Mouse (Mus musculus): ENCODE data around the gene Olfr1465. TPM values are rescaled to one million over a fixed set of nuclear protein-coding genes. Genes with fewer than 3 reads are reported as not detected.

Olfr1465 gene
- not detected in 2 replicates for polyA plus RNA-seq (2015; fragmentation: Nextera tagmentation; extraction: Ambion mirVana)

GRCm38 (mm10) chr19:13315441-13315840 is at the start of gene Olfr1465:
Olfr1465 (minus strand) TSS chr19:13315541.
- no peak within 1 kb of the TSS for H3K4me2 ChIP-seq

GRCm38 (mm10) chr19:13361936-13362335 is 46.6 kb upstream of the Olfr1465 start, which contains the start of gene Olfr1467:
Olfr1467 (plus strand) TSS chr19:13362236.
- H3K4me1 ChIP-seq, result no peaks in the 10 kb centered on the region
- 63% methylated on average over 2 of the region's 2 CpGs for WGBS
- no peak within 1 kb of the TSS for H3K4me2 ChIP-seq
- no peaks in the 10 kb centered on the region for H3K27me3 ChIP-seq (replicated peaks)
- no peak within 1 kb of the TSS for H3K27ac ChIP-seq (replicated peaks)
- no peak within 1 kb of the TSS for H3K4me3 ChIP-seq
- no peak for ATAC-seq (ENCODE audit: extremely low read depth, insufficient number of reproducible peaks, low FRiP score, low TSS enrichment)
- no peaks in the 10 kb centered on the region for H3K36me3 ChIP-seq
- H3K9me3 ChIP-seq, result peaks cover 22% of the 10 kb centered on the region
- H3K9ac ChIP-seq, result no peak within 1 kb of the TSS

More at GRCm38 (mm10) chr19:13315441-13315840, at the start of gene Olfr1465:
- no peaks in the 10 kb centered on the region for H3K4me1 ChIP-seq
- no peaks in the 10 kb centered on the region for H3K27me3 ChIP-seq (replicated peaks)
- no peak within 1 kb of the TSS for H3K27ac ChIP-seq (replicated peaks)
- no peak within 1 kb of the TSS for H3K4me3 ChIP-seq
- no peaks in the 10 kb centered on the region for H3K36me3 ChIP-seq
- no peak for ATAC-seq (ENCODE audit: extremely low read depth, insufficient number of reproducible peaks, low FRiP score, low TSS enrichment)
- H3K9ac ChIP-seq, result no peak within 1 kb of the TSS
- H3K9me3 ChIP-seq, result peaks cover 6% of the 10 kb centered on the region; the same call in 1 of the 2 replicates

DNA sequence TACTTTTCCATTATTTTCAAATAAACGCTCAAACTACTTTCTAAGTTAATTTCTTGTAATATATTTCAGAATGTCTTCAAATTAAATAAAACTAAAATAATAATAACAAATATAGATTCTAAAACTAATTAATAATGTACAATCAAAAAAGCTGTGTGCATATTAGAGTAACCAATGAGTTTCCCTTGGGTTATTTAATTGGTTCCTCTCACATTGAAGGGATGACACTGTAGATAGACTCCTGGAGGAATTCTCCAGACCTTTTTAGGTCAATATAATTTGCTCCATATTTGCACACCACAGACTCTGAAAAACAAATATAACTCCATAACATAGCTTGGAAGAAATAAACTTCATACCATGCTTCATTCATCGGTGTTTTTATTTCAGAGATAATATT is 23.2 kb upstream of the Olfr1465 start, which contains the start of gene Olfr1466:
Gene Olfr1466, plus strand, starts transcription at position 301 of the 400 bp plus-strand sequence.
- H3K4me1 ChIP-seq, result no peaks in the 10 kb centered on the region
- WGBS, result 76% methylated on average over 2 of the region's 2 CpGs
- no peaks in the 10 kb centered on the region for H3K27me3 ChIP-seq (replicated peaks)
- no peak within 1 kb of the TSS for H3K4me3 ChIP-seq
- H3K36me3 ChIP-seq, result no peaks in the 10 kb centered on the region
- H3K9ac ChIP-seq, result no peak within 1 kb of the TSS
- H3K27ac ChIP-seq (replicated peaks), result no peak within 1 kb of the TSS
- H3K4me2 ChIP-seq, result no peak within 1 kb of the TSS
- peaks cover 28% of the 10 kb centered on the region for H3K9me3 ChIP-seq
- ATAC-seq (ENCODE audit: extremely low read depth, insufficient number of reproducible peaks, low FRiP score, low TSS enrichment), result no peak

Other genes starting within 250 kb of the Olfr1465 start
- not detected in 2 replicates for gene Olfr1457, start 217.7 kb downstream of the Olfr1465 start, polyA plus RNA-seq (2015; fragmentation: Nextera tagmentation; extraction: Ambion mirVana)
- gene Olfr1458, start 208.8 kb downstream of the Olfr1465 start, polyA plus RNA-seq (2015; fragmentation: Nextera tagmentation; extraction: Ambion mirVana), result not detected in 2 replicates
- gene Olfr1459, start 166.0 kb downstream of the Olfr1465 start, polyA plus RNA-seq (2015; fragmentation: Nextera tagmentation; extraction: Ambion mirVana), result not detected in 2 replicates
- not detected in 2 replicates for gene Olfr1461, start 152.5 kb downstream of the Olfr1465 start, polyA plus RNA-seq (2015; fragmentation: Nextera tagmentation; extraction: Ambion mirVana)
- not detected in 2 replicates for gene Olfr1462, start 129.8 kb downstream of the Olfr1465 start, polyA plus RNA-seq (2015; fragmentation: Nextera tagmentation; extraction: Ambion mirVana)
- gene Olfr1463, start 84.2 kb downstream of the Olfr1465 start, polyA plus RNA-seq (2015; fragmentation: Nextera tagmentation; extraction: Ambion mirVana), result not detected in 2 replicates
- gene Olfr1466, start 23.3 kb upstream of the Olfr1465 start, polyA plus RNA-seq (2015; fragmentation: Nextera tagmentation; extraction: Ambion mirVana), result not detected in 2 replicates
- not detected in 2 replicates for gene Olfr1467, start 46.7 kb upstream of the Olfr1465 start, polyA plus RNA-seq (2015; fragmentation: Nextera tagmentation; extraction: Ambion mirVana)
- not detected in 2 replicates for gene Olfr1469, start 92.3 kb upstream of the Olfr1465 start, polyA plus RNA-seq (2015; fragmentation: Nextera tagmentation; extraction: Ambion mirVana)
- not detected in 2 replicates for gene Olfr1471, start 127.9 kb upstream of the Olfr1465 start, polyA plus RNA-seq (2015; fragmentation: Nextera tagmentation; extraction: Ambion mirVana)
- gene Olfr1472, start 140.5 kb upstream of the Olfr1465 start, polyA plus RNA-seq (2015; fragmentation: Nextera tagmentation; extraction: Ambion mirVana), result not detected in 2 replicates
- gene Olfr1474, start 154.0 kb upstream of the Olfr1465 start, polyA plus RNA-seq (2015; fragmentation: Nextera tagmentation; extraction: Ambion mirVana), result not detected in 2 replicates
- gene Olfr1475, start 164.7 kb upstream of the Olfr1465 start, polyA plus RNA-seq (2015; fragmentation: Nextera tagmentation; extraction: Ambion mirVana), result not detected in 2 replicates
- not detected in 2 replicates for gene Olfr1477, start 185.0 kb upstream of the Olfr1465 start, polyA plus RNA-seq (2015; fragmentation: Nextera tagmentation; extraction: Ambion mirVana)
- not detected in 2 replicates for gene Olfr1480, start 212.4 kb upstream of the Olfr1465 start, polyA plus RNA-seq (2015; fragmentation: Nextera tagmentation; extraction: Ambion mirVana)